Mouse (Mus musculus) G1E-ER4 (cell line): ENCODE results near the gene Gm2174. TPM values are rescaled to one million over a fixed set of nuclear protein-coding genes. Genes with fewer than 3 reads are reported as not detected.

ENCODE experiments used
- GATA1 ChIP-seq: IDR thresholded peaks from one replicate; pipeline ENCODE4 v1.8.0; 2012; ENCODE audit warnings: low read length, inconsistent platforms
- polyA plus RNA-seq: library from polyadenylated mRNA; stranded (reverse); fragments of >175 nt; gene quantifications from 2 replicates; pipeline ENCODE4 v1.2.3, GENCODE M21; 2012

The Gm2174 gene
- polyA plus RNA-seq, 1 experiment: not detected

DNA sequence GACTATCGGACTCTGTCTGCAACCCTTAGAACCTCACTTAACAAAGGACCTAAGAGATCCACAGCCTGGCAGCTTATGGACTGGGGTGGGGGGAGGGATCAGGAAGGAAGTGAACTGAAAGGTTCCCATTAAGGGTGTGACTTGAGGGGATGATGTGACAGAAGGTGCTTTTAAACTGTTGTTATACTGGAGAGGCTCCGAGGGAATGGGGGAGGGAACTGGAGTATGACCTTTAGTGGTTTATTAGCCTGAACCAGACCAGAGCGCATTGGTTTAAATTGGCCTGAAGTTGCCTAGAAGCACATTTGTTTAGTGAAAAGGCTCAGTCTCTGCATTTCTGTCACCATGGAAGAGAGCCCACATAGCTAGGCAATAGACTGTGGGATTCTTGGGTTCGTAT lies 19.9 kb downstream of the Gm2174 start:
- TF ChIP-seq GATA1: no peak

DNA sequence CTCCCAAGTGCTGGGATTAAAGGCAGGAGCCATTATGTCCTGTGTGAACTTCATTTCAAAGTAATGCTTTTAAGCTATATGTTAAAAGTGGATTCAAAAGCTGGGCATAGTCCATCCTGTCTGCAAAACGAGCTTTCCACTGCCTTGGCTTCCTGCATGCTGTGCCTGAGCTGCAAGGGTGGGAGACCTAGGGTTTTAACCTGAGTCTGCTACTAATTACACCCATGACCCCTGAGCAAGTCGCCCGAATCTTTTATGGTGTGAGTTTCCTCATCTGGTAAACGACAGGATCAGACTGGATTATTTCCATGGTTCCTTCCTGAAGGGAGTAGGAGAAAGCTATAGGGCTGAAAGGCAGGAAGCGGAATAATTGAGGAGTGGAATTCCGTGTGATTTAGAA lies 20.7 kb downstream of the Gm2174 start:
- TF ChIP-seq GATA1: no peak

DNA sequence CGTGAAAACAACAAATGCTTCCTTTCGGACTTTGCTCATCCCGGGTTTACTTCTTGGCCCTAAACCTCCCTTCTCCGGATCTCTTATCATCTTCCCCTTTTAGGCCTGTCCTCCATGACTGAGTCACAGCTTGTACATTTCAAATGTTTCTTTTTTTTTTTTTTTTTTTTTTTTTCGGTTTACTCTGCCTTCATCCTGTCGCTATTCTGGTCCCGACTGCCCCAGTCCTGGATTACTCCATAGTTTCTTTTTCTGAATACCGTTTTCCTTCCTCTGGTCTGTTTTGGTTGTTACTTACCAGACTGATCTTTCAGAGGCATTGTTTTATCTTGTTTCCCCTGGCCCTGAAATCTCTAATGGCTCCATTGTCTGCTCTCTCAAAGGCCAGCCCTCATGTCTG lies 26.3 kb downstream of the Gm2174 start:
- TF ChIP-seq GATA1: no peak

DNA sequence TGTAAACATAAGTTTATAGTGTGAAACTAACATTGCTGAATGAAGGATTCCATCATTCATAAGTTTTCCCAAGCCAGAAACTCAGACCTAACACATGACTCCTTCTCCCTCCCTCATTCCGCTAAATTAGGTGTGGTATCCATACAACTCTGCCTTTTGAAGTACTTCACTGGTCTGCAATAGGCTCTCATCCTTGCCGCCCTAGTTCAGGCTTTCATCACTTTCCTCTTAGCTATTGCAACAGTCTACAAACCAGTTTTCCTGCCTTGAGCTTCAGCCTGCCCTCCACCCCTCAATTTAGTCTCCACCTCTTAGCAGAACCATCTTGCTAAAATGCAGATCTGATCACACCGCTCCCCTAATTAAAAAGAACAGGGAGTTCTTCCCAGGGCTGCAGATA lies 29.8 kb downstream of the Gm2174 start:
- no peak for TF ChIP-seq GATA1

DNA sequence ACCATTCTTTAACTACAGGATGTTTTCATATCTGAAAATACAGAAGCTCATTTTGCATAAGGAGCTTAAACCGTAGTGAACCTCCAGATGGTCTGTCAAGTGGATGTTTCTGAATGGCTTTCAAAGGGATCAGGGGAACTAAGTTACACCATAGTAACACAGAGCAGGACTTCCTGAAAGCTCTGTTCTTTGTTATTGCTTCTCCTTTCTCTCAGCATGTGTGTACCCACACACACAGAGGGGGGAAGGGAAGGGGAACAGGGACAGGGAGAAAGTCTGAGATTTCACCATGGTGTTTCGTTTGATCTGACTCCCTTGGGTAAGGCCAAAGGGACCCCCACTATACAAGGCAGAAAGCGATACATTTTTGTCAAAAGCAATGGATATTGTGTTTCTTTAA lies 34.1 kb downstream of the Gm2174 start:
- TF ChIP-seq GATA1: no peak

DNA sequence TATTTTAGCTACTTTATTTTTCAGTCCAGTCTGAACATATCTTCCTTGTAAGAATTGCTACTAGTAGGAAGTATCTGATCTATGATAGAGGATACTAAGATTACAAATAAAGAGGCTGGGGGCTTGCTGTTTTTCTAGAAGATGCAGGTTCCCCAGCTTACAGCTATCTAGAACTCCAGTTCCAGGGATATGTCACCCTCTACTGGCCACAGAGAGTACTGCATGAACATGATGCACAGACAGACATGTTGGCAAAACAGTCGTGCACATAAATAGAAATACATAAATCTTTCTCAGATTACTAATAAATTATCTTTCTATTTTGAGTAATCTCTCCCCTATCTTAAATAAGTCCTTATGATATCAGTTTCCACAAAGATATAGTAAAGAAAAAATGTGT lies 42.0 kb downstream of the Gm2174 start:
- TF ChIP-seq GATA1: no peak

DNA sequence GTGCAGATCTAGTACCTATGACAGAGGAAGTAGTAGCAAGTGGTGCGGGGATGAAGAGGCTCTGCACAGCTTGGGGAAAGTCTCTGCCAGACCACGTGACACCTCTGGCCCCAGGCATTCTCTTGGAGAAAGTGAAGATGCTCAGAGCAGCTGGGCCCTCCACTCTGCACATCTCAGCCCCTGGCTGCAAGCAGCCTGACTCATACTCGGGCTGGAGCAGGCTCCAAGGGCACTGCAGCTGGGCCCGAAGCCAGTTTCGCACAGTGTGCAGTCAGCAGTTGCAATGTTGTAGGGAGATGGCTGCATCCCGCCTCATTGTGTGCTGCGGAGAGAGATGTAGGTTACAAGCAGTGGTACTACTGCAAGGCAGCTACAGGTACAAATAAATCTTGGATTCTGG lies 49.5 kb downstream of the Gm2174 start:
- TF ChIP-seq GATA1: no peak

Other genes with a start within 250 kb of the Gm2174 start
- 0.17 and 0.38 TPM in 2 replicates for gene Gm773, start 235.1 kb upstream of the Gm2174 start, polyA plus RNA-seq
- gene Zfp449, start 101.6 kb upstream of the Gm2174 start, polyA plus RNA-seq: 0.09 and 0.11 TPM in 2 replicates
- gene Smim10l2a, start 73.4 kb upstream of the Gm2174 start, polyA plus RNA-seq: not detected in 2 replicates
- gene Ints6l, start 6.9 kb downstream of the Gm2174 start, polyA plus RNA-seq: 7.9 and 8.8 TPM in 2 replicates
- not detected in 2 replicates for gene Gm10477, start 76.8 kb downstream of the Gm2174 start, polyA plus RNA-seq
- not detected in 2 replicates for gene Gm648, start 101.6 kb downstream of the Gm2174 start, polyA plus RNA-seq
- gene Mmgt1, start 150.1 kb downstream of the Gm2174 start, polyA plus RNA-seq: 0.49 and 0.54 TPM in 2 replicates
- 7.3 and 31.5 TPM in 2 replicates for gene Slc9a6, start 161.8 kb downstream of the Gm2174 start, polyA plus RNA-seq